Mouse (Mus musculus): Measurements from ENCODE around the gene Fez1.

Gene Fez1

DNA sequence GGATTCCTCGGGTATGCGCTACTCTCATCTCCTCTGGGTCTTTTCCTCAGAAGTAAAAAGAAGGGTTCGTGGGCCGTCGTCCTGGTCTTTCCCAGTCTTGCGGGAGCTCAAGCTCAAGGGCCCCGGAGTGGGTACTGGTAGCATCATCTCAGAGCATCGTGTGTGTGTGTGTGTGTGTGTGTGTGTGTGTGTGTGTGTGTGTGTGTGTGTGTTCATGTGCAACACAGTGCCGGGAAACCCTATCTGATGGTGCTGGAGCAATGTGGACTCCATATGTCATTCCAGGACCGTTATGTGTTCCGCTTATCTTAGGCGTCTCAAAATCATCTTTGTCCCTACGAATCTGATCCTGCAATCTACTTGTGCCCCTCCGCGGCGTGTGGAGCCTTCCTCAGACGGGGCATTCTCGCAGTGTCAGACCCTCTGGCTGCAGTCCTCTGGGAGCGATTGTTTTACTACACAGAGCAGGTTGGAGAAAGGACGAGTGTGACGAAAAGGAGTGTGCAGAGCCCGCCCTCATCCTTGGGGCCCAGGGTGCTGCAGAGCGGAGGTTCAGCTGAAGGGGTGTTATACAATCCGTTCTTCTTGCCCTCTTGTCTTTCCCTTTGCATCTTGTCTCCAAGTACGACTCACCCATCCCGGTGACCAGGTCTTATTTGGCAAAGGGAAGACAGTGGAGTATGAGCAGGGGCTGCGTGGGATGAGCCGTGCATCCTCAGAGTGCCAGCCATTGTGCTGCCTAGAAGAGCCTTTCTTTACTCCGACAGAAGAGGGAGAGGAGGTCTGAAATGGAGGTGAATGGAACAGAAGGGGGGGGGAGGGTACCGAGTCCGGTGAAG, 11.6 kb downstream of the Fez1 start:
- DNase-seq (ENCODE audit: inconsistent age in 2 of 2, low spot score in 1 of 2) = peak; percentile 19 to 69

DNA sequence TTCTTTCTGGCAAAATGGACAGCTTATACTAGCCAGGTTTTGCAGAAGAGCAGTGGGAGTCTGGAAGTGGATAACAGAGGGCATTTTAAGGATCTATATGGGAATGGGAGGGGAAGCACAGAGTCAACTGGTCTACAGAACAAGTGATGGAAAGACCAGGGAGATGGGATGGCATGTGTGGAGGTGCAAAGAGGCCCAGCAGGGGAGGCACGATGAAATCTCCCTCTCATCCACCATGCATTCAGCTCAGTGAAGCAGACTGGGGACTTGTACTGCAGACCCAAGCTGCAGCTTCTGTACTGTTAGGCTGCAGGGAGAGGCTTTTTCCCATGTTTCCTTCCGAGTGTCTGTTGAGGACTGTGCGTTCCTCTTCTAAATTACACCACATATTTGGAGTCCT, 12.2 kb downstream of the Fez1 start:
- DNase-seq (ENCODE audit: inconsistent age in 2 of 2, low spot score in 1 of 2) = no peak

DNA sequence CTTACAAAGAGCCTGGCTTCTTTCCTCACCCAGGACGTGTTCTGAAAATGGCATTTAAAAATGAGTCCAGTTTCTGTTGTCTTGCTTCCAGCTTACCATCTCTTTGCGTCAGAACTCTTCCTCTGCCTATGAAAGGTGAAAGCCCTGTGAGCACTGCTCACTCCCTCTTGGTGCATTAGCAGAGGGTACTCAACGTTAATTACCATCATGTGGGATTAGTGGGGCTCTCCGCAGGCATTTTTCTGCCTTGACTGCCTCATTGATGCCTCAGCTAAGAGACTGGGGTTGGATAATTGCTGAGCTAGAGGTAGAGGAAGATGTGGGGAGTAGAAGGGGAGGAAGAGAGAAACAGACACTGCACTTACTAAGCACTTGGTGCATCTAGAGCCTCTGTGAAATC, 24.7 kb downstream of the Fez1 start:
- no peak for DNase-seq (ENCODE audit: inconsistent age in 2 of 2, low spot score in 1 of 2)

DNA sequence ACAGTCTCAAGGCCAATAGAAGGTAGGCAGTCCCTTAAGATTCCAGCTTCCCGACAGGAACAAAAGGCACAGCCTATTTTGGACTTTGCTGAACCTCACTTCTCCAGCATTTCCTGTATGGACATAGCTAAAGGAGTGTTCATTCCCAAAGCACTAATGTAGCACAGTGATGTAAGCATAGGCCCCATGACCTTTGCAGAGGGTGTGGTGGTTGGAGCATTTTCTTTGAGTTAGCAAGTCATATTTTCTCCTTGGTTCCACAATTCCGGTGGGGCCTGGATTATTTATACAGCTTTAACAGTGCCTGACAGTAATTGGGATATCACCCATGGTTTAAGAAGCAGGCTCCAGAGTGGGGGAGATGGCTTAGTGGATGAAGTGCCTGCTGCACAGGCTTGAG, 27.0 kb downstream of the Fez1 start:
- no peak for DNase-seq (ENCODE audit: inconsistent age in 2 of 2, low spot score in 1 of 2)

DNA sequence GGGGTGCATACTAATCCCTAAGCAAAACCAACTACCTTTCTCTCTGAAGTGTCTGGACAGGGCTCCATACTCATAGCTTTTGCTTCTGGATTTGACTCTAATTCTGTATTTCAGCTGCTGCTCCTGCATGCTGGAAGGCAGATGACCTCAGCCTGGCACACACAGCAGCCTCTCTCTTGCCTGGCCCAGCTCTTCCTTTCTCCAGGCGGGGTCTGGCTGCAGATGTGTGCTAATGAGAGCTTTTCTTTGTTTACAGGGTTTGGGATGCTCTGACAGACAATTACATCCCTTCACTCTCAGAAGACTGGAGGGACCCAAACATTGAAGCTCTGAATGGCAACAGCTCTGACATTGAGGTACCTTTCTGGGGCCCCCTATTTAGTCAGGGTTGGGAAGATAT, 28.4 kb downstream of the Fez1 start:
- DNase-seq (ENCODE audit: inconsistent age in 2 of 2, low spot score in 1 of 2) = no peak

DNA sequence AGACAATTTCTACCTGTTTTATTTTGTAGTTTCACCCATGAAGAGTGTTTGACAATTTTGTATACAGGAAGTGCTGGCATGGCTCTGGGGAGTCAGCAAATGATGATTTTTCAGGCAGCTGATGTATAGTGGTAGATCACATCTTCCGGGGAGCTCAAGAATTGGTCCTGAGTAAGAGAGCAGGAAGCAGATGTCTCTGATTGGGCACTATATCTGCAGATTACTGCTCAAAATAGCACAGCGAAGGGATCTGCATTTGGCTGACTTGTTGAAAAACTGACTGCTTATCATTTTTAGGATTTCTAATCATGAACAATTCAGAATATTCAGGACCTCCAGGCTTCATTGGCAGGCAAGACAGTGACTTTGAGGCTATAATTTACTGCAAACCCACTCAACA, 30.5 kb downstream of the Fez1 start:
- no peak for DNase-seq (ENCODE audit: inconsistent age in 2 of 2, low spot score in 1 of 2)

DNA sequence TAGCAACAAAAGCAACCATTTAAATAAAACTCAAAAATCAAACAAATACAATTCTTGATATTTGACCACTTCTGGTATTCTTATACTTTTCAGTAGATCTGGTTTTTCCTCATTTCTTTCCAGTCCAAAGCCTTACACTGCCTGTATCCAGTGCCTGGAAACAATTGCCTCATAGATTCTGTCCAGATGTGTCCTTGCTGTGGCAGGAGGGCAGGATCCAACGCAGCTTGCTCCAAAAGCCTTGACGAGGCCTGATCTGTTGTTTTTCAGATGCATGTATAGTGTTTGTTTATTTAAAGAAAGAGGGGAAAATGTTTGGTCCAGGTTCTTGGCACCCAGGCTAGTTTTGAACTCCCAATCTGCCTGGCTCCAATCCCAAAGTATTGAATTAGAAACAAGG, 34.7 kb downstream of the Fez1 start:
- no peak for DNase-seq (ENCODE audit: inconsistent age in 2 of 2, low spot score in 1 of 2)

DNA sequence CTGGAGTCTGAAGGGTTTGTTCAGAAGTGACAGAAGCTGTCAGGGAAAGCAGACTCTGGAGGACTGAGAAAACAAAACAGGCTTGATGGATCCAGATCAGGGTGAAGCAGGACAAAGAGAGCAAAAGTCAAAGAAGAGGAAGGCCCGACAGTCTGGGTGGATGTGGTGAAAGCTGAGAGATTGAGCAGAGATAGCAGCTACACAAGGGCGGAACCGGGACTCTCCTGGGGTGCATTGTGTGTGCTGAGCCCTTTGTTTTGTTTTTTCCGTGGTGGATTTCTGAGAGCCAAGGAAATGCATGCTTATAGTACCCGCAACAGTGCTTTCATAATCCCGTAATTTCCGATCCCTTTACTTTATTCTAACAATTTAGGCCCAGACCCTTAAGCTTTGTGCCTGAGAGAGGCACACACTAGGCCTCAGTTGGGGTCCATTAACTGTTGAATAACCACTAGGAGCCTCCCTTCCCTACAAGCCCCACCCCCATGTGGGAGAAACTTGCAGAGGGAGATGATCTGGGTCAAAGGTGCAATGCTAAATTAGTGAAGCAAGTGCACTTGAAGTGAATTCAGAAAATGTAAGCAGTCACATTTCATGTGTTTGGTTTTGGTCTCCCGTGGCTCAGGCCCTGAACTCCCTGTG, 35.9 kb downstream of the Fez1 start:
- DNase-seq (ENCODE audit: inconsistent age in 2 of 2, low spot score in 1 of 2) = no peak

DNA sequence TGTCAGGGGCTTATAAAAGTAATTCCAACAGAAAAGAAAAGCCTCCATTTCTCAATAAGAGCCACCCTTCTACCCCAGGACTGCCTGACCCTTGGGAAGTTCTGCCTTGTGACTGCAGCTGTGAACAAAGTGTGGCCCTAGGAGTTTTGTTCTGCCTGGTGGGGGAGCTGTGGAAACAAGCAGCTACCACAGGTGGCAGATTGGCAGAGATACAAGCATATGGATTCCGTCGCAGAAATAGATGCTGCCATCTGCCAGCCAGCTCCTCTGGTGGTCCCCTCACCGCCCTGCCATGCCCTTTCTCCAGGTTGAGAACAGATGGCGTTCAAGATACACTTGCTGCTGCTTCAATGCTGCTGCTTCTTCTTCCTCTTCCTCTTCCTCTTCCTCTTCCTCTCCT, 37.0 kb downstream of the Fez1 start:
- no peak for DNase-seq (ENCODE audit: inconsistent age in 2 of 2, low spot score in 1 of 2)

DNA sequence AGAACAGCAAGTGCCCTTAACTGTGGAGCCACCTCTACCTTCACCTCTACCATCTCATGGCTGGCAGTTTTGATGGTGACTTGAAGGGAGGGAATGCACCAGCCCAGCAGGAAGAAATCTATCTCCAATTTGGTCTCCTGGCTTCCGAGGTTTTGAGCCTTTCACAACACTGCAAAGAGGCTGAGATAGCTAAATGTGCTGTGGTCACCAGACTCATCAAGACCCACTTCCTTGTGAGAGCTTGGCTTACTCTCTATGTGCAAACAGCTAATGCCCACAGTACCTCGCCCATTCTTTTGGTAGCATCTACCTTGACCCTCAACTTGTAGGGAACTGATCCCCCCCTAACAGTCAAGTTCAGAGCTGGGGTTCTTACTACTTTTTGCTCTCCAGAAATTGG, 40.9 kb downstream of the Fez1 start:
- no peak for DNase-seq (ENCODE audit: inconsistent age in 2 of 2, low spot score in 1 of 2)

DNA sequence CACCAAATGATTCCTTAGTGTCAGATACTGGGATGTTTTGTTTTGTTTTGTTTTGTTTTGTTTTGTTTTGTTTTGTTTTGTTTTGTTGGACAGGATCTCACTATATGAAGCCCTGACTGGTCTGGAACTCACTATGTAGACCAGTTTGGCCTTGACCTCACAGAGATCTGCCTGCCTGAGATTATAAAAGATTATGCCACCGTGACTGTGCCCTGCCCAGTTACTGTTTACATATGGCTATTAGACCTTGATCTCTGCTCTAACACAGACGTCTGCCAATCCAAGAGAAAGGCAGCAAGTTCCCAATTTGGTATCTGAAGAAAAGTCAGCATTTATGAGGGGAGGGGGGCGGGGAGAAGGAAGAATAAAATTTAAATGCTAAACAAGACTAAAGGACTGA, 42.0 kb downstream of the Fez1 start:
- DNase-seq (ENCODE audit: inconsistent age in 2 of 2, low spot score in 1 of 2) = no peak

DNA sequence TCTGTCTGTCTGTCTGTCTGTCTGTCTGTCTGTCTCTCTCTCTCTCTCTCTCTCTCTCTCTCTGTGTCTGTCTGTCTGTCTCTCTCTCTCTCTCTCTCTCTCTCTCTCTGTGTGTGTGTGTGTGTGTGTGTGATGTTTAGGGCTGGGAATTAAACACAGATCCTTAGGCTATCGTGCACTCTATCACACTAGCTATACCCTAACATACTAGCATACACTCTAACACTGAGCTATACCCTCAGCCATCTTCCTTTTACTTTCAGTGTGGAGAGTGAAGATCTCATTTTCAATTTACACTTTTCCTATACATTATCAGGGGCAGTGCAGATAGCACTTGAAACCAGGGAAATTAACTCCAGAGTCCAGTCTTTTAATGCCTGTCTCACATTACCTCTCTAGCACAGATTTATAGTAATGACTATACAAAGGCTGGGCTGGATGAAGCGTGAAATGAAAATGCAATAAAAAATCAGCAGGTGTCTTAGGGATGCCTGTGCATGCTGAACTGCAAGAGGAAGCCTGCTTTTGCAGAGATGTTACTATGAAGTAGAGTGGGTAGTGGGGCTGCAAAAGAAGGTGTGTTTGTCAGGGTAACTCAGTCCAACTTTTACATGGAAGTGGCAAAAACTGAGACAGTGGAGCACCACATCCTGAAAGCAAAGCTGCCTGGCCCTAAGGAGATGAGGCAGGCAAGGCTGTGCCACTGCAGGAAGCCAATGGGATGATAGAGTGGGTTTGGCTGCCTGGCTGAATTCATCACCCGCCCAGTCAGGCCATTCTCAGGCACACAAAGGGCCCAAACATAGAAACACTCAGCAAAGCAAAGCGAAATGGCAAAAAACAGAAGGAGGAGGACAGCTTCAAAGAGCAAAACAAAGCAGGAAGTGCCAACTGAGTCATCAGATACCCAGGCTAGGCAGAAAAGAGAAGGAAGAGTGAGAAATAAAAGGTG, 43.5 kb downstream of the Fez1 start:
- no peak for DNase-seq (ENCODE audit: inconsistent age in 2 of 2, low spot score in 1 of 2)

DNA sequence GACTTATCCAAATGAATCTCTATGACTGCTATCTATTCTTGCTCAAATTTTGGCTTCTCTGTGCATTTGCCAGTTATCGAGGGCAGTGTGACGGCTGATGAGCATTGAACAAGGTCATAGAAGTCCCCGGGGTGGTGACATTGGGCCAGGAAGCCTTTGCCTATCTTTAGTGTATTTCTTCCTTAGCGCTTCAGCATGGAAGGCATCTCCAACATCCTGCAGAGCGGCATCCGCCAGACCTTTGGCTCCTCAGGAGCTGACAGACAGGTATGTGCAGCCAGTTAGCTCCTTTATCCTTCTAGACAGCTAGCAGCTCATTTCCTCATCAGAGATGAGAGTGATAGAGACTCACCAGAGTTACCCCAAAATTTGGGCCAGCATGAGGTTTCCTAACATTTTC, 47.0 kb downstream of the Fez1 start:
- no peak for DNase-seq (ENCODE audit: inconsistent age in 2 of 2, low spot score in 1 of 2)

DNA sequence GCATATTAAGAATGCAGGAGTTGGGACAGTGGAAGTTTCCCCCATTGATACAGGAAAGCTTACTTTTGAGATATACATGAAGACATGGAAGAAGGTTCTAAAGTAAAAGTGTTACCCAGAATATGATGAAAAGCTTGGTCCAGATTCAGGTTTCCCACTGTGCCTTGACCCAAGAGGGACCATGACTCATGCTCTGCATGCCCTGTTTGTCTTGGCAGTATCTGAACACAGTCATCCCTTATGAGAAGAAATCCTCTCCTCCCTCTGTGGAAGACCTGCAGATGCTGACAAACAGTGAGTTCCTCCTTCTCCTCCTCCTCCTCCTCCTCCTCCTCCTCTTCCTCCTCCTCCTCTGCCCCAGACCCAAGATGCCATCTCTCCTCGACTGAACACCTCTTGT, 48.6 kb downstream of the Fez1 start:
- peak in 1 of 2 experiments; percentile 41 for DNase-seq (ENCODE audit: inconsistent age in 2 of 2, low spot score in 1 of 2)

DNA sequence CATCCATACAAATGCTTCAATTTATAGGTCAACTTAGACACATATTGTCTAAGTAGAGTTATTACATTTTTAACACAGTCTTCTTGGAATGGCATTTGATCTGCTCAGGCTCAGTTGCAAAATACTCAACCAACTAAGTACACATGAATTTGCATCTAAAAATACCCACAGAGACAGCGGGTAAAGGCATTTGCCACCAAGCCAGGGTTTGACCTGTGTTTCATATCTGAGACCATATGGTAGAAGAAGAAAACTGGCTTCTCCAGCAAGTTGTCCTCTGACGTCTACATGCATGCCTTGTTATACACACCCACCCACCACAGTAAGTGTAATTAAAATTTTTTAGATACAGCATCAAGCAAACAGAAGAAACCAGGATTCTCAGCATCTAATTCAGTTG, 52.1 kb downstream of the Fez1 start:
- no peak for DNase-seq (ENCODE audit: inconsistent age in 2 of 2, low spot score in 1 of 2)

DNA sequence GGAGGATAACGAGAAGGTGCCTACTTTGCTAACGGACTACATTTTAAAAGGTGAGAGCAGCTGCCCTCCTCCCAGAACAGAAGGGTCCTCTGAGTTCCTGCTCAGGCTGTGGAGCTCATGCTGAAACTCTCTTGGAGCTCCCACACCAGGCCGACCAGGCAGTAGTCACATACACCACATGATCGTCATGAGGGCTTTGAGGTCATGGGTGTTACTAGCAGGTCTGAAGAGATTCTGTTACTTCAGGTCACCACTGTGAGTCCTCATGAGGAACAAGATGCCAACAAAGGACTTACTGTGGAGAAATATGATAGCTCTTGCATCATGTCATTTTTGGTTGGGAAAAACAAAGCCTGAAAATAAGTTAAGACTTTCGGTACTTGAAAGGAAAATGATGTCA, 54.6 kb downstream of the Fez1 start:
- no peak for DNase-seq (ENCODE audit: inconsistent age in 2 of 2, low spot score in 1 of 2)

DNA sequence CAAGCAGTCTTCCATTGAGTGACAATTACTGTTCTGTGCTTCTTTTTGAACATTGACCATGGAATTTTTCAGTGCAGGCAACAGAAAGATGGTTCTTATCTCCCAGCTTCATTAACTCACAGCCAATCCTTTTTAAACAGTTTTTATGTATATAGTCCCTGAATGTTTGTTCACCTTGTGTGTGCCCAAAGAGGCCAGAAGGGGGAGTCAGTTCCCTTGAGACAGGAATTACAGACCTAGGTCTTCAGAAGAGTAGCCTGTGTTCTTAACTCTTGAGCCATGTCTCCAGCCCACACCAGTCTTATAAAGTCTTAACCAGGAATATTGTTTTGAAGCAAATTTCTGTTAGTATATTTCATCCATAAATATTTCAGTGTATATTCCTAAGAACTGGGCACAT, 55.1 kb downstream of the Fez1 start:
- no peak for DNase-seq (ENCODE audit: inconsistent age in 2 of 2, low spot score in 1 of 2)

DNA sequence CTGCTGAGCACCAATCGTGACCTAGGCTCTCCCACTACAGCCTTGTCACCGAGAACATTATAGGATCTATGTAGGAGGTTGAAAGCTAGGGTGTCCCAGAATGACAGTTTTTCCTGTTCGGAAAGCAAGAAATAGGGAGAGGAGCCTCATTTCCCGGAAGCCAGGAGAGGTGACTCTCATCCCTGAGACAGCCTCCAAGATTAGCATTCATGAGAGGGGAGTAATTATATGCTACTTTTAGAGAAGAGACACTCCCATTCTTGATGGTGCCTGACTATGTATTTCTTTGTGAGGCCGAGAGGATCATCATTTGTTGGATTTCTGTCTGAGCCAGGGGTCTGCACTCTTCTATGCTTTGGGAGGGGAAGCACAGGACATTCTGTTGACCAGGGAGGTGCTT, 60.0 kb downstream of the Fez1 start:
- DNase-seq (ENCODE audit: inconsistent age in 2 of 2, low spot score in 1 of 2) = no peak

DNA sequence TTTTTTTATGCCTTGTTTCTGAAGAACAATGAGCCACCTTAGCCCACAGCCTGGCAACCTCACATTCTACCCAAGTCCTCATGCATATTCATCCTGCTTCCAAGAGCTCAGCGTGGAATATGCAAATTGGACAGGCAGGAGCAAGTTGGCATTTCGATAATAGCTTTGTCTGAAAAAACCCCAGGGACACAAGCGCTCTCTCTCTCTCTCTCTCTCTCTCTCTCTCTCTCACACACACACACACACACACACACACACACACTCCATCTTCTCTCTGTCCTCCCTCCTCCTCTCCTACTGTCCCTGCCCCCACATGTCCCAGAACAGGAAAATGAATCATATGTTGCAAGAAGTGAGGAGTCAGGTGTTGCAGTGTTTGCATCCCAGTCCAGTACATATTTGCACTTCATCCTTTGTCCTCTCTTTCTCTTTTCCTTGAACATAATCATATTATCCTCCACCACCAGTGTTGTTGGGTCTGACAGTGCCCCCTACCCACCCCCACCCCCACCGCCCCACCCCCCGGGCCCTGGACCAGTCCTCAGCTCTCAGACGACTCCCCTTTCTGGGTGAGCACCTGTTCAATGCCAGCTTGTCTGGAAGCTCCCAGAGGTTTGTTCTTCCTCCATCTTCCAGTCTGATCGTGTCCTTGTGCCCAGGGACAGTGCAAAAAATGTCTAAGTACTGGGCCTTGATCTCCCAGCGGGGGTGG, 60.5 kb downstream of the Fez1 start:
- DNase-seq (ENCODE audit: inconsistent age in 2 of 2, low spot score in 1 of 2) = no peak

DNA sequence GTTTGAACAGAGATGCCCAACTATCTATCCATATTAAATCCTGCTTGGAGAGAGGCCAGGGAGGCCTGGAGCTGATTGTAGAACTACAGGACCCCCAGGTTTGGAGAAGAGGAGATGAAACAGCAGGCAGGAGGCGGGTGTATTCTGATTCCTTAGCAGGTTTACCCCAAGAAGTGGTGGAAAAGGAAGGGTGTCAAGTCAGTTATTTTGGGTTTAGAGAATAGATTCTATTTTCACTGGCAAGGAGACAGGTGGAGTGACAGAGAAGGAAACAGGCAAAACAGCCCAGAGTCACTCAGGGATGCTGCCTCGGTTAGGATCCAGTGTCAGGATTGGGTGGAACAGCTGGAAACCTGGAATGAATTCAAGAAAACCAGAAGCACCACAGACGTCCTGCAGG, 61.9 kb downstream of the Fez1 start:
- no peak for DNase-seq (ENCODE audit: inconsistent age in 2 of 2, low spot score in 1 of 2)

DNA sequence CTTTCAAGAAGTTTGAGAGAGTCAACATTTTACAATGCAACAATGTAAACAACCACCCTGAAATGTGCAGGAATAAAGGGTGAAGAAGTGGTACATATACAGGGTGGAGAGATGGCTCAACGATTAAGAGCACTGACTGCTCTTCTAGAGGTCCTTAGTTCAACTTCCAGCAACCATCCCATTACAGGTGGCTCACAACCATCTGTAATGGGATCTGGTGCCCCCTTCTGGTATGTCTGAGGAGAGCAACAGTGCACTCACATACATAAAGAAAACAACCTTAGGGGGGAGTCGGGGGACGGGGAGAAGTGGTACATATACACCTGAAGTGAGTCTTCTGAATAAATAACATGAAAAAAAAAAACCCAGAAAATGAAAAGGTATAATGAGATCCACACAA, 63.6 kb downstream of the Fez1 start:
- peak; percentile 36 to 75 for DNase-seq (ENCODE audit: inconsistent age in 2 of 2, low spot score in 1 of 2)

Data from adrenal gland, adult (tissue).